Mouse (Mus musculus) limb, embryonic 14.5 days (tissue): ENCODE results near the gene Stard13. TPM values are rescaled to one million over a fixed set of nuclear protein-coding genes. Genes with fewer than 3 reads are reported as not detected.

Source experiments
- ATAC-seq: fragments of 200-750 bp; cut with Nextera tagmentation; 2 replicates; pipeline ENCODE4 v1.8.0; 2017; ENCODE audit warnings: low read depth, moderate number of reproducible peaks, moderate TSS enrichment; ENCODE audit not compliant: low FRiP score
- DNase-seq: peaks from one replicate; pipeline ENCODE4 v3.0.0-alpha.2; 2015; ENCODE audit warnings: low spot score
- H3K27ac ChIP-seq: fragments of 300-500 bp; sonication (generic); replicated peaks from 2 replicates; pipeline ENCODE4 v1.5.1; 2014; ENCODE audit warnings: low read depth, mild to moderate bottlenecking, low read length, moderate library complexity, mixed read lengths
- H3K27me3 ChIP-seq: fragments of 300-500 bp; sonication (generic); 2 replicates; pipeline ENCODE4 v1.6.1; 2014; ENCODE audit warnings: low read length, mixed read lengths; ENCODE audit not compliant: control insufficient read depth, insufficient read depth
- H3K36me3 ChIP-seq: fragments of 300-500 bp; sonication (generic); 2 replicates; pipeline ENCODE4 v1.6.1; 2014; ENCODE audit warnings: mild to moderate bottlenecking, low read length, moderate library complexity, mixed read lengths; ENCODE audit not compliant: control insufficient read depth, insufficient read depth
- H3K4me1 ChIP-seq: fragments of 300-500 bp; sonication (generic); 2 replicates; pipeline ENCODE4 v1.6.1; 2014; ENCODE audit warnings: antibody characterized with exemption, low read length, mixed read lengths; ENCODE audit not compliant: control insufficient read depth, insufficient read depth
- H3K4me2 ChIP-seq: fragments of 300-500 bp; sonication (generic); replicated peaks from 2 replicates; pipeline ENCODE4 v1.6.1; 2014; ENCODE audit warnings: low read depth, mild to moderate bottlenecking, low read length, moderate library complexity; ENCODE audit not compliant: severe bottlenecking
- H3K4me3 ChIP-seq: fragments of 300-500 bp; sonication (generic); replicated peaks from 2 replicates; pipeline ENCODE4 v1.5.1; 2014; ENCODE audit warnings: low read length
- H3K9ac ChIP-seq: fragments of 300-500 bp; sonication (generic); 2 replicates; pipeline ENCODE4 v1.6.1; 2014; ENCODE audit warnings: mild to moderate bottlenecking, low read depth, low read length, moderate library complexity; ENCODE audit not compliant: severe bottlenecking
- H3K9me3 ChIP-seq: fragments of 300-500 bp; sonication (generic); 2 replicates; pipeline ENCODE4 v1.6.1; 2016; ENCODE audit warnings: low read length; ENCODE audit not compliant: control insufficient read depth
- POLR2A ChIP-seq: fragments of 200-500 bp; IDR thresholded peaks from 2 replicates; pipeline ENCODE4 v1.8.0; 2012; ENCODE audit warnings: inconsistent platforms, mild to moderate bottlenecking, moderate library complexity, borderline replicate concordance; ENCODE audit not compliant: insufficient read depth, insufficient read length; ENCODE audit errors: extremely low read depth
- WGBS: fragments of 180-500 bp; shearing (Covaris S2); extraction: QIAGEN DNeasy Blood & Tissue Kit; methylation state at CpG from one replicate; pipeline ENCODE4 v1.1.7; 2014; 5-methylcytosine and 5-hydroxymethylcytosine counted together
- polyA plus RNA-seq, 2 experiments: library from polyadenylated mRNA; depleted of rRNA in 1 of 2; stranded (reverse) in 1 of 2; unstranded in 1 of 2; fragments of >200 nt; fragmentation: Nextera tagmentation in 1 of 2; extraction: Ambion mirVana in 1 of 2; gene quantifications; 2 replicates each; pipeline versions ENCODE4 v1.2.1 to v1.2.3; 2012 to 2014

Gene Stard13
- polyA plus RNA-seq, 2 experiments, result 9.0 to 17.5 TPM

DNA sequence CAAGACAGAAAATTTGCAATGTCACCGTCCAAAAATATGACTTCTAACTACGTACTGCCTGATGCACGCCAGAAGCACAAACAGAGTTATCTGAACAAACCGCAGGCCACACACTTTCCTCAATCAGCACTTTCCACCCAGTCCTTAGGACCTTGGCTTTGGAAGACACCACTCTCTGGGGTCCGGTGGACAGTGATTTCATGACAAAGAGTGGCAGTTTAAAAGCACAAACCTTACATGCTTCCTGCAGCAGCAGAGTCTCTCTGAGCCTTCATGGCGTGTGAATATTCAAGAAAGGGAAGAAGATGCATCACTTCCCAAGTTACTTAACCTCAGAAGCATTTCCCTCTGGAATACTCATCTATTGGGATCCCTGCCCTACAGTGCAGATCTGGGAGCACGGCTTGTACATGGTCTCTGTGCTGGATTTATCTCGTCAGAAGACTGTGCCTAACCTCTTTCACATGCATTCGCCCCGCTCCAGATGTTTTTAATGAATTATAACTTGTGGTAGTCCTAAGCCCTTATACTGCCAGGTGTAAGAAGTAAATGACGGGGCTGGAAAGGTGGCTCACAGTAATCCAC lies 49.9 kb downstream of the Stard13 start:
- 0 out of 2 replicates have a peak, but pooled peaks cover 4% of the 10 kb centered on the region for H3K4me1 ChIP-seq
- TF ChIP-seq POLR2A, result no peak
- no peak for ATAC-seq

DNA sequence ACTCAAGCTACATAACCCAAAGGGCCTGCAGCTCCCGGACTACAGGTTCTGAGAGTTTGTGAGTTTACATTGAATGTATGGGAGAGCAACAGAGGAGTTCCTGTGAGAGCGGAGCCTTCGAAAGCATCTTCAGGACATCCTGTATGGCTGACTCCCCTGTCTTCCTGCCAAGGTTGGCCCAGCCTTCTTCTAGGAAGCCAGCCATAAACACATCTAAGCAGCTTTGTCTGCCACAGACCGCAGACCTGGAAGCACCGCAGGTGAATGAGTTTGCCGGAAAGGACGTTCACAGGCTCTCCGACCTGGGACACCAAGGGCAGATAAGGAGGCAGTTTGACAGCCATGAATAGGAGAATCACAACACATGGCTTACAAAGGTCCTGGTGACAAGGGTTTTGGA lies 52.3 kb downstream of the Stard13 start:
- H3K4me2 ChIP-seq, result no peak overlapping the region

More for the DNA sequence above, 49.9 kb downstream of the Stard13 start:
- no peak overlapping the region for H3K4me2 ChIP-seq
- no peak overlapping the region for H3K4me3 ChIP-seq
- 70% methylated on average over 11 of the region's 11 CpGs for WGBS
- no peaks in the 10 kb centered on the region for H3K36me3 ChIP-seq
- H3K9ac ChIP-seq, result no peak overlapping the region
- no peak overlapping the region for H3K27ac ChIP-seq
- no peaks in the 10 kb centered on the region for H3K27me3 ChIP-seq
- H3K9me3 ChIP-seq, result no peaks in the 10 kb centered on the region
- DNase-seq, result no peak

DNA sequence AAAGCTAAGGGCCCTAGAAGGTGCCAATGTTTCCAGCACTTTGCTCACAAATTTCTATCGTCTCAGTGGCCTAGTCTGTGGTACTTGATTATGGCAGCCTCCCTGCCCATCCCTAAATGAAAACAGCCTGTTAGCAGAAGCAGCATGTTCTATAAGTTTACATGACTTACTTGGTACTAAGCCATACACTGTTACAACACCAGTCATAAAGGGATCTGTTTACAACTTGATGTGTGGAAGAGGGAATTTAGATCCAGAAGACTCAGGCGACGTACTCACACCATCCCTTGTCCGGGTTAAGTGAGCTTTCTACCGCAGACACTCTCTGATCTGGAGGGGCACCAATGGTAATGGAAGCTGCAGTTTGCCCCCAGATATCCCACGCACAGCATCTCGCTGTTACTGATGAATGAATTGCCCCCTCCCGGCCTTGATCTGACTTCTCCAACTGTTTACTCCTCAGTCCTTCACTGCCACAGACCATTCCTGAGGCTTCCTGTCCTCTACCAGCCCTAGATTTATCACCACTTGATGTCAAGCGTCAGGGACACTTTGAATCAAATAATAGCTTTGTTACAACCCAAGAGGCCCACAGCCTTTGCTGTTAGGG lies 53.4 kb downstream of the Stard13 start:
- no peaks in the 10 kb centered on the region for H3K36me3 ChIP-seq
- no peak for TF ChIP-seq POLR2A
- no peak overlapping the region for H3K4me2 ChIP-seq
- H3K27me3 ChIP-seq, result no peaks in the 10 kb centered on the region
- no peak for DNase-seq
- no peak overlapping the region for H3K27ac ChIP-seq
- H3K9ac ChIP-seq, result no peak overlapping the region
- H3K4me3 ChIP-seq, result no peak overlapping the region
- WGBS, result 55% methylated on average over 9 of the region's 9 CpGs
- H3K9me3 ChIP-seq, result no peaks in the 10 kb centered on the region
- 0 out of 2 replicates have a peak, but pooled peaks cover 7% of the 10 kb centered on the region for H3K4me1 ChIP-seq
- ATAC-seq, result no peak

More for the DNA sequence above, 52.3 kb downstream of the Stard13 start:
- Histone ChIP-seq H3K36me3 (no peaks in the 10 kb centered on the region), H3K27ac (no peak overlapping the region), H3K27me3 (no peaks in the 10 kb centered on the region), H3K4me3 (no peak overlapping the region), H3K9me3 (no peaks in the 10 kb centered on the region), H3K9ac (no peak overlapping the region), H3K4me1 (0 out of 2 replicates have a peak, but pooled peaks cover 4% of the 10 kb centered on the region)
- 90% methylated on average over 8 of the region's 8 CpGs for WGBS
- ATAC-seq (no peak), DNase-seq (no peak)
- no peak for TF ChIP-seq POLR2A

DNA sequence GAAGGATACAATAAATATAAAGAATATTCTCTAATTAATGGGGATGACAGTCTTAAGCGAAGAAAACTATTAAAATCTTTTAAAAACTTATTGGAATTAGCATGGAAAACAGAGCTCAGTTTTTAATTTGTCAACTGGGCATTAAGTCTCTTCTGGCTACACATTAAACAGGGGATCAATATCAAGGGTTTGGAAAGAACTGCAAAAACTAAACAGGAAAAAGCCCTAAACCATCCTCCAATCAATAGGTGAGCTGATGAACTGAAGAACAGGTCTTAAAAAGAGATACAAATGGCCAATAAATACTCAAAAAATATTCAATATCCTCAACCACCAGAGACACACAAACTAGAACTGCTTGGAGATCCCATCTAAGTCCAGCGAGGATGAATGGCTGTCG lies 56.5 kb downstream of the Stard13 start:
- no peak overlapping the region for H3K4me2 ChIP-seq

DNA sequence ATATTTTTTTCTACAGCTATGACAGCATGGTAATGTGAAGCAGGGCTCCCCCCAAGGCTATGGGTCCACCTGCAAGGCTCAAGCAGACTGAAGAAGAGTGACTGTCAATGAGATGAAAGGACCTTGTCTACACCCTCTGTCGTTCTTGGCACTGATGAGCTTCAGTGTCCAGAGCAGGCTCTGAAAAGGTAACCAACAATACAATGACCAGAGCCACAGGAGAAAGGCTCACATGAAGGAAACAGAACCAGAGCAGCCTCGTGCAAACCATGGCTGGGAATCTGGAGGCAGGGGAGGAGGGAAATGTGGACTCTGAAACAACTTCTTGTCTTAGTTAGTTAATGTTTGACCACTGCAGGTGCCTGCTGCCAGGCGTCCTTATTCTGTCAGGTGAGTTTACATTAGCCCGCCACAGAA lies 57.7 kb downstream of the Stard13 start:
- ATAC-seq (no peak), DNase-seq (no peak)
- H3K4me2 ChIP-seq, result no peak overlapping the region
- H3K9ac ChIP-seq, result no peak overlapping the region
- 81% methylated on average over 4 of the region's 4 CpGs for WGBS
- no peaks in the 10 kb centered on the region for H3K27me3 ChIP-seq
- H3K36me3 ChIP-seq, result no peaks in the 10 kb centered on the region
- no peak overlapping the region for H3K4me3 ChIP-seq
- no peaks in the 10 kb centered on the region for H3K9me3 ChIP-seq
- no peak overlapping the region for H3K27ac ChIP-seq
- no peak for TF ChIP-seq POLR2A
- peaks cover 8% of the 10 kb centered on the region for H3K4me1 ChIP-seq

More for the DNA sequence above, 56.5 kb downstream of the Stard13 start:
- H3K4me1 ChIP-seq, result peaks cover 8% of the 10 kb centered on the region
- no peaks in the 10 kb centered on the region for H3K27me3 ChIP-seq
- H3K4me3 ChIP-seq, result no peak overlapping the region
- no peak for ATAC-seq
- WGBS, result 82% methylated on average over 3 of the region's 3 CpGs
- no peak overlapping the region for H3K9ac ChIP-seq
- TF ChIP-seq POLR2A, result no peak
- no peaks in the 10 kb centered on the region for H3K9me3 ChIP-seq
- no peak for DNase-seq
- H3K27ac ChIP-seq, result no peak overlapping the region
- no peaks in the 10 kb centered on the region for H3K36me3 ChIP-seq
